Mouse (Mus musculus) adrenal gland, postnatal 25 days (tissue): Measurements from ENCODE around the gene Gdf7. TPM values are rescaled to one million over a fixed set of nuclear protein-coding genes. Genes with fewer than 3 reads are reported as not detected.
A peak's percentile ranks its signal among the peaks of the same experiment; 100 is the strongest.

Source experiments
- DNase-seq: peaks from one replicate; pipeline ENCODE4 v3.0.0; 2021; ENCODE audit warnings: mixed read lengths
- total RNA-seq: library from RNA; stranded (reverse); gene quantifications from 2 replicates; pipeline ENCODE4 v1.2.3, GENCODE M21; 2021

Gdf7 gene
- total RNA-seq, 1 experiment from 2014 or later: not detected

- no peak for DNase-seq
Measured at GRCm38 (mm10) chr12:8297586-8298214, 4.1 kb downstream of the Gdf7 start.

GRCm38 (mm10) chr12:8296154-8296553 lies 5.6 kb downstream of the Gdf7 start:
- DNase-seq: no peak

- DNase-seq: no peak
Measured at GRCm38 (mm10) chr12:8295307-8295913, 6.3 kb downstream of the Gdf7 start.

- peak; percentile 23 for DNase-seq
Measured at GRCm38 (mm10) chr12:8291157-8291853, 10.4 kb downstream of the Gdf7 start.

GRCm38 (mm10) chr12:8289499-8289898 lies 12.3 kb downstream of the Gdf7 start:
- no peak for DNase-seq

GRCm38 (mm10) chr12:8289099-8289498 lies 12.7 kb downstream of the Gdf7 start:
- no peak for DNase-seq

GRCm38 (mm10) chr12:8287970-8288369 lies 13.8 kb downstream of the Gdf7 start:
- no peak for DNase-seq

GRCm38 (mm10) chr12:8281225-8282017 lies 20.3 kb downstream of the Gdf7 start:
- no peak for DNase-seq

- DNase-seq: no peak
Measured at GRCm38 (mm10) chr12:8275424-8275823, 26.3 kb downstream of the Gdf7 start.

GRCm38 (mm10) chr12:8273471-8274171 lies 28.1 kb downstream of the Gdf7 start:
- DNase-seq: no peak

- DNase-seq: no peak
Measured at GRCm38 (mm10) chr12:8271405-8271804, 30.3 kb downstream of the Gdf7 start.

- DNase-seq: no peak
Measured at GRCm38 (mm10) chr12:8269627-8270026, 32.1 kb downstream of the Gdf7 start.

GRCm38 (mm10) chr12:8266311-8266710 lies 35.4 kb downstream of the Gdf7 start:
- no peak for DNase-seq

- DNase-seq: no peak
Measured at GRCm38 (mm10) chr12:8260297-8260696, 41.5 kb downstream of the Gdf7 start.

Other genes with a start within 250 kb of the Gdf7 start
- gene Ldah, start 93.8 kb downstream of the Gdf7 start, total RNA-seq: 49.5 and 59.5 TPM in 2 replicates
- gene Hs1bp3, start 11.5 kb upstream of the Gdf7 start, total RNA-seq: 13.6 and 22.3 TPM in 2 replicates
- gene Rhob, start 198.1 kb upstream of the Gdf7 start, total RNA-seq: 182 and 212 TPM in 2 replicates